In genomic region chr14:105258379-105259034, GRCm38 (mm10) we compare ENCODE assay signal across 8 mouse cellular contexts. TPM values are rescaled to one million over a fixed set of nuclear protein-coding genes. Genes with fewer than 3 reads are reported as not detected.
A peak's percentile ranks its signal among the peaks of the same experiment; 100 is the strongest.
DNase-seq lines count a peak whose midpoint lies in the region; ATAC-seq and TF ChIP-seq lines count a peak whose summit lies in the region.

Ndfip2 (plus strand) TSS chr14:105258573.

- H3K36me3 ChIP-seq in embryonic facial prominence, embryonic 15.5 days = no peaks in the 10 kb centered on the region
- no peaks in the 10 kb centered on the region for H3K36me3 ChIP-seq in kidney, embryonic 15.5 days
- H3K36me3 ChIP-seq in liver, embryonic 11.5 days (ENCODE audit: control insufficient read depth, insufficient read depth, low read length) = no peaks in the 10 kb centered on the region
- H3K36me3 ChIP-seq in stomach, embryonic 14.5 days (ENCODE audit: control insufficient read depth, insufficient read depth, low read length) = no peaks in the 10 kb centered on the region

- TF ChIP-seq CTCF in bone marrow, adult 2 months (IDR thresholded peaks at IDR 0.05; ENCODE audit: control insufficient read depth, insufficient read depth, low read length) = no peak

- peak; percentile 94 for ATAC-seq in embryonic facial prominence, embryonic 15.5 days (ENCODE audit: insufficient number of reproducible peaks, low FRiP score, low TSS enrichment, low read depth)
- ATAC-seq in kidney, embryonic 15.5 days (replicated peaks; ENCODE audit: low FRiP score) = peak; percentile 98
- peak; percentile 96 for ATAC-seq in liver, embryonic 11.5 days (replicated peaks; ENCODE audit: low FRiP score)
- peak; percentile 93 for ATAC-seq in stomach, embryonic 14.5 days (ENCODE audit: insufficient number of reproducible peaks, insufficient read depth, low FRiP score, low read depth)

- peak within 1 kb of the TSS; percentile 66 for H3K4me2 ChIP-seq in embryonic facial prominence, embryonic 15.5 days (replicated peaks)
- H3K4me2 ChIP-seq in kidney, embryonic 15.5 days = peak within 1 kb of the TSS; percentile 73
- peak within 1 kb of the TSS; percentile 83 for H3K4me2 ChIP-seq in liver, embryonic 11.5 days
- H3K4me2 ChIP-seq in stomach, embryonic 14.5 days (replicated peaks; ENCODE audit: low read depth, low read length) = peak within 1 kb of the TSS; percentile 44

- peak; percentile 96 for DNase-seq in A20 (ENCODE audit: low read depth, low spot score)
- DNase-seq in heart, adult 9 months (ENCODE audit: low spot score in 2 of 2) = peak; percentile 86 to 88
- DNase-seq in liver, embryonic 11.5 days (ENCODE audit: low spot score) = peak; percentile 80
- peak; percentile 93 for DNase-seq in naive thymus-derived CD4-positive, alpha-beta T cell, adult 2 months (ENCODE audit: low read depth)

- no peak for TF ChIP-seq POLR2A in bone marrow, adult 2 months (IDR thresholded peaks at IDR 0.05; ENCODE audit: borderline replicate concordance, control insufficient read depth, low read depth, low read length)

- under 1% methylated on average over 70 of the region's 70 CpGs for WGBS in bone marrow, adult 2 months
- WGBS in embryonic facial prominence, embryonic 15.5 days = 1% methylated on average over 69 of the region's 70 CpGs
- WGBS in kidney, embryonic 15.5 days = under 1% methylated on average over 68 of the region's 70 CpGs
- under 1% methylated on average over 70 of the region's 70 CpGs for WGBS in liver, embryonic 11.5 days
- under 1% methylated on average over 62 of the region's 70 CpGs for WGBS in stomach, embryonic 14.5 days

- peak within 1 kb of the TSS; percentile 60 for H3K4me3 ChIP-seq in bone marrow, adult 2 months (replicated peaks; ENCODE audit: control insufficient read depth, low read depth, low read length)
- H3K4me3 ChIP-seq in embryonic facial prominence, embryonic 15.5 days (replicated peaks) = peak within 1 kb of the TSS; percentile 76
- H3K4me3 ChIP-seq in kidney, embryonic 15.5 days (replicated peaks) = peak within 1 kb of the TSS; percentile 90
- H3K4me3 ChIP-seq in liver, embryonic 11.5 days (ENCODE audit: low read depth, low read length) = peak within 1 kb of the TSS; percentile 72
- peak within 1 kb of the TSS; percentile 91 for H3K4me3 ChIP-seq in stomach, embryonic 14.5 days (ENCODE audit: low read depth, low read length)

- H3K9me3 ChIP-seq in embryonic facial prominence, embryonic 15.5 days (replicated peaks) = no peaks in the 10 kb centered on the region
- H3K9me3 ChIP-seq in kidney, embryonic 15.5 days (replicated peaks) = no peaks in the 10 kb centered on the region
- H3K9me3 ChIP-seq in liver, embryonic 11.5 days (ENCODE audit: control insufficient read depth, low read length) = no peaks in the 10 kb centered on the region
- H3K9me3 ChIP-seq in stomach, embryonic 14.5 days (ENCODE audit: control insufficient read depth, low read depth, low read length) = no peaks in the 10 kb centered on the region

- peak within 1 kb of the TSS; percentile 84 for H3K27ac ChIP-seq in bone marrow, adult 2 months (ENCODE audit: control insufficient read depth, insufficient read depth, low read depth, low read length, poor library complexity)
- peak within 1 kb of the TSS; percentile 90 for H3K27ac ChIP-seq in embryonic facial prominence, embryonic 15.5 days (replicated peaks)
- H3K27ac ChIP-seq in kidney, embryonic 15.5 days = peak within 1 kb of the TSS; percentile 91
- peak within 1 kb of the TSS; percentile 82 for H3K27ac ChIP-seq in liver, embryonic 11.5 days (ENCODE audit: low read depth, low read length)
- H3K27ac ChIP-seq in stomach, embryonic 14.5 days (ENCODE audit: low read length) = peak within 1 kb of the TSS; percentile 92

- H3K27me3 ChIP-seq in embryonic facial prominence, embryonic 15.5 days = no peaks in the 10 kb centered on the region
- no peaks in the 10 kb centered on the region for H3K27me3 ChIP-seq in kidney, embryonic 15.5 days
- H3K27me3 ChIP-seq in liver, embryonic 11.5 days (replicated peaks; ENCODE audit: control insufficient read depth, insufficient read depth, low read length) = no peaks in the 10 kb centered on the region
- H3K27me3 ChIP-seq in stomach, embryonic 14.5 days (ENCODE audit: control insufficient read depth, insufficient read depth, low read length) = no peaks in the 10 kb centered on the region

- no peaks in the 10 kb centered on the region for H3K4me1 ChIP-seq in bone marrow, adult 2 months (ENCODE audit: control insufficient read depth, insufficient read depth, low read length)
- no peaks in the 10 kb centered on the region for H3K4me1 ChIP-seq in embryonic facial prominence, embryonic 15.5 days
- H3K4me1 ChIP-seq in kidney, embryonic 15.5 days = peaks cover 11% of the 10 kb centered on the region
- H3K4me1 ChIP-seq in liver, embryonic 11.5 days (replicated peaks; ENCODE audit: control insufficient read depth, insufficient read depth, low read length) = no peaks in the 10 kb centered on the region; the same call in 1 of the 2 replicates
- 0 out of 2 replicates have a peak, but pooled peaks cover 8% of the 10 kb centered on the region for H3K4me1 ChIP-seq in stomach, embryonic 14.5 days (ENCODE audit: control insufficient read depth, insufficient read depth, low read length)

- H3K9ac ChIP-seq in embryonic facial prominence, embryonic 15.5 days = peak within 1 kb of the TSS; percentile 74
- peak within 1 kb of the TSS; percentile 87 for H3K9ac ChIP-seq in kidney, embryonic 15.5 days
- peak within 1 kb of the TSS; percentile 81 for H3K9ac ChIP-seq in liver, embryonic 11.5 days (ENCODE audit: low read depth, low read length)
- peak within 1 kb of the TSS; percentile 89 for H3K9ac ChIP-seq in stomach, embryonic 14.5 days (replicated peaks; ENCODE audit: low read depth, low read length)

RNA-seq across cellular contexts. Expression of gene Ndfip2, which starts in this region (rescaled TPM):
- polyA plus RNA-seq in bone marrow, adult 2 months (2011; ENCODE audit: insufficient read depth, insufficient read length, low replicate concordance, missing spikeins) = 3.9 and 7.2 TPM in 2 replicates
- polyA plus RNA-seq in embryonic facial prominence, embryonic 15.5 days (2015; fragmentation: Nextera tagmentation; extraction: Ambion mirVana) = 54.5 and 56.8 TPM in 2 replicates
- 65.2 and 68.1 TPM in 2 replicates for polyA plus RNA-seq in kidney, embryonic 15.5 days (2015; fragmentation: Nextera tagmentation; extraction: Ambion mirVana)
- 35.3 and 38.4 TPM in 2 replicates for polyA plus RNA-seq in liver, embryonic 11.5 days (2014; fragmentation: Nextera tagmentation; extraction: Ambion mirVana)
- 71.2 and 79.0 TPM in 2 replicates for polyA plus RNA-seq in stomach, embryonic 14.5 days (2014; fragmentation: Nextera tagmentation; extraction: Ambion mirVana)

Comparison
In these comparisons a context has a peak if more than half of its experiments do, and no peak if none do; other contexts are left out.
1. Peak in every context shown above with its lines: DNase-seq, ATAC-seq, H3K4me3 ChIP-seq and H3K27ac ChIP-seq.